Mouse (Mus musculus) kidney, adult 2 months (tissue): Measurements from ENCODE around the gene Fkbp5.

ENCODE experiments used
- CTCF ChIP-seq: fragments of 200-500 bp; conservative IDR thresholded peaks from 2 replicates; pipeline ENCODE4 v1.5.1; 2011; ENCODE audit warnings: low read depth, mild to moderate bottlenecking, control low read depth, low read length, moderate library complexity, mixed read lengths; ENCODE audit not compliant: insufficient read depth, insufficient read length
- POLR2A ChIP-seq: fragments of 200-500 bp; IDR thresholded peaks from one replicate; pipeline ENCODE4 v1.6.1; 2011; ENCODE audit warnings: low read depth, low read length, control low read depth

GRCm38 (mm10) chr17:28355871-28356270 lies 161.5 kb downstream of the Fkbp5 start:
- TF ChIP-seq CTCF (no peak), POLR2A (no peak)
